Mouse (Mus musculus) cerebellum, adult 2 months (tissue): ENCODE data around the gene Ptgfr.

Source experiments
- CTCF ChIP-seq: fragments of 200-500 bp; IDR thresholded peaks from 2 replicates; pipeline ENCODE4 v1.5.1; 2011; ENCODE audit warnings: low read depth, mild to moderate bottlenecking, control low read depth, low read length, moderate library complexity, borderline replicate concordance; ENCODE audit not compliant: insufficient read depth
- POLR2A ChIP-seq: fragments of 200-500 bp; IDR thresholded peaks from 2 replicates; pipeline ENCODE4 v1.6.1; 2011; ENCODE audit warnings: low read length, control low read depth, borderline replicate concordance; ENCODE audit not compliant: insufficient read depth

DNA sequence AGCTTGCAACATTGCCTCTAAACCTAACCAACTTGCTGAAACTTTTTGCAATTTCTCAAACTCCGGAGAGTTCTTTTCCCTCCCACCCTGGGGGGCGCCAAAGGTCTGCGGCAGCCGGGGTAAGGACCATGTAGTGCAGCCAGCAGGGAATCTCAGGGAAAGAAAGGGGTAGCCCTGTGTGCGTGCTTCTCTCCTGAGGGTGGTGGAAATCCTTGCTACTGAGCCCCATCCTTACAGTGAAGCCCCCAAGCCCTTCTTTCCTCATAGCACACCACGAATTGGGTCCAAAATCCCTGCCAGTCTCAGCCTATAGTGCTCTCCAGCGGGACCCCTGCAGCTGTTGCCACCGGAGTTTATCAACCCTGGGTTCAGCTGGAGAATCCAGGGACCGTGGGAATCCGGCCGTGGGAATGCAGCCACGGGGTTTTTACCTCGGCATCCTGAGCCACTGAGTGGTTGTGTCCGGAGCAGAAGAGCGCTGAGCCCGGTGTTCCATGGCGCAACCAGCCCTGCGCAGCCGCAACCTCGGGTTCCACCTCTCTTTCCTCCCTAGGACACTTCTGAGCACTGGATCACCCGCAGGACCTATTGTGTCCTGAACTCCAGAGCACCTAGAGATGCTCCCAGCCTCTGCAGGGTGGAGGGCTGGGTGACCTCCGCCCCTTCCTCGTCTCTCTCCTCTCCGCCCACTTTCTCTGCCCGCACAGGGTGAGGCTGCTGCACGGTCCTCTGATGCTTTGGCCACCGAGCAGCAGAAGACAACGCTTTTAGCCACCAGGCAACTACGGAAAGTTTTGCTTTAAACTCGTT is at the start of gene Ptgfr:
- TF ChIP-seq CTCF = no peak
- TF ChIP-seq POLR2A = no peak
